Mouse (Mus musculus): ENCODE results near the gene Nkain1. TPM values are rescaled to one million over a fixed set of nuclear protein-coding genes. Genes with fewer than 3 reads are reported as not detected.

The Nkain1 gene
- 1 to 10 TPM in 1 of 2 experiments, under 1 TPM in 1; 0.70 to 1.5 TPM for total RNA-seq (2023)

DNA sequence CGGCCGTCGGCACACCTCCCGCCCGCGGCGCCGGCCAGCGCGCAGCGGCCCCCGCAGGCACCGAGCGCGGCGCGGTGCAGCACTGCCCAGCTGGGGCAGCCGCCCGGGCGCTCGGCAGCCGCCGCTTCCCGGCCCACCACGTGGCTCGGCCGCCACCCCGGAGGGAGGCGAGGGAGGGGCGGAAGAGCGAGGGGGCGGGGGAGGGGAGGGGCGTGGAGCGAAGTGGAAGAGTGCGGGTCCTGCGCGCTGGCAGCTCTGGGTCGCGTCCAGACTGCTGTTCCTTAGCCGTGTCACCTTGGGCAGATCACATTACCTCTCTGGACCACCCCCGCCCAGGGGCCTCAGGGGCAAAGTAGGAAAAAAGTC lies at the start of gene Nkain1:
TSS of gene Nkain1 (minus strand) at position 126 of the 366 bp plus-strand sequence.

Other genes with a start within 250 kb of the Nkain1 start
- gene Zcchc17, start 214.2 kb downstream of the Nkain1 start, total RNA-seq (2023): 10 to 100 TPM; 16.6 to 18.8 TPM
- gene Snrnp40, start 214.0 kb downstream of the Nkain1 start, total RNA-seq (2023): 10 to 100 TPM; 37.5 to 47.8 TPM
- 10 to 100 TPM; 54.7 to 57.8 TPM for gene Pum1, start 89.1 kb upstream of the Nkain1 start, total RNA-seq (2023)
- 1 to 10 TPM; 6.3 to 7.7 TPM for gene Sdc3, start 218.4 kb upstream of the Nkain1 start, total RNA-seq (2023)

Data from neutrophil, adult 83 days (primary cell).